In the genomic region with DNA sequence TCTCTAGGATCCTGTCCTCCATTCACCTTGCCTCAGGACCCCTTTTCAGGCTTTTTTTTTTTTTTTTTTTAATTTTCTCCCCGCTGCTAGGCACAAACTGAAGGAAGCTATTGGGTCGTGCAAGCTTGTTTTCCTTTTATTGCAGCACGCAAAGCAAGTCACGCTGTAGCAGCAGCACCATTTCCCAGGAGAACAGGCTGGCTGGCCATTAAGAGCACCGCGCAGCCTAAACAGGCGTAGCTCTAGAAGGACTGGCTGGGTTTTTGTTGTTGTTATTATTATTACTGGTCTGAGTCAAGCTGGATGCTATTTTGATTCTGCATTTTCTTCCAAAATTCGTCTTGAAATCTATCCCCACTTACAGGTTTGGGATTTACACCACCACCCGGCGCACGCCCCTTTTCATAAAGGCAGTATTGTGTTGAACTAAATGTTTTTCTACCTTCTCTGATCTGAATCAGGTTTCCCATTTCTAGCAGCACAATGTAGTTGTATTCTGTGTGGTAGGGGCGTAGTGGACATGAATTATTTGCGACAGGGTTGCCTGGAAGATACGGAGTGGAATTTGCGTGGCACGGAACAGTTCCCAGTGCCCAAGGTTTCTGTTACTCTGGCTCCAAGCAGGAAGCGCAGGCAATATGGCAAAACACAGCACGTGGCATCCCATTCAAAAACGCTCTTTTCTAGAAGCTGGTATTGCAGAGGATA, we compare ENCODE assay signal across 8 mouse cellular contexts.
DNase-seq lines count a peak whose midpoint lies in the region; ATAC-seq and TF ChIP-seq lines count a peak whose summit lies in the region.

No protein-coding gene starts in this region.

- peak; percentile 57 for ATAC-seq in cerebellum, adult (ENCODE audit: insufficient number of reproducible peaks, low FRiP score, low TSS enrichment)
- ATAC-seq in forebrain, embryonic 14.5 days, result peak; percentile 60
- peak; percentile 56 for ATAC-seq in lung, embryonic 14.5 days (ENCODE audit: insufficient read depth)

- H3K4me1 ChIP-seq in E14TG2a.4 (replicated peaks; ENCODE audit: low read depth, low read length), result peaks cover 33% of the 10 kb centered on the region
- peaks cover 13% of the 10 kb centered on the region for H3K4me1 ChIP-seq in forebrain, embryonic 14.5 days (ENCODE audit: control insufficient read depth, insufficient read depth, low read length)
- peaks cover 14% of the 10 kb centered on the region for H3K4me1 ChIP-seq in lung, embryonic 14.5 days (ENCODE audit: insufficient read depth)
- H3K4me1 ChIP-seq in olfactory bulb, adult 2 months (ENCODE audit: control insufficient read depth, insufficient read depth, low read length), result peaks cover 13% of the 10 kb centered on the region
- H3K4me1 ChIP-seq in thymus, adult 2 months (replicated peaks; ENCODE audit: control insufficient read depth, insufficient read depth, low read length), result peaks cover 42% of the 10 kb centered on the region

- H3K9me3 ChIP-seq in E14TG2a.4 (ENCODE audit: low read length), result no peaks in the 10 kb centered on the region
- no peaks in the 10 kb centered on the region for H3K9me3 ChIP-seq in forebrain, embryonic 14.5 days (replicated peaks; ENCODE audit: control insufficient read depth, low read length)
- H3K9me3 ChIP-seq in lung, embryonic 14.5 days (ENCODE audit: low read depth, low read length), result no peaks in the 10 kb centered on the region

- H3K27ac ChIP-seq in forebrain, embryonic 14.5 days (ENCODE audit: low read depth, low read length), result peak overlapping the region; percentile 97
- H3K27ac ChIP-seq in layer of hippocampus, adult 2 months, result peak overlapping the region; percentile 98
- peak overlapping the region; percentile 81 for H3K27ac ChIP-seq in lung, embryonic 14.5 days (ENCODE audit: low read depth)
- H3K27ac ChIP-seq in olfactory bulb, adult 2 months (ENCODE audit: insufficient read depth, low read depth, low read length), result peak overlapping the region; percentile 98
- H3K27ac ChIP-seq in thymus, adult 2 months (ENCODE audit: control insufficient read depth, insufficient read depth, low read length), result peak overlapping the region; percentile 95

- H3K9ac ChIP-seq in forebrain, embryonic 14.5 days (ENCODE audit: low read length), result peak overlapping the region; percentile 71
- H3K9ac ChIP-seq in lung, embryonic 14.5 days, result peak overlapping the region; percentile 50

- H3K36me3 ChIP-seq in E14TG2a.4 (ENCODE audit: insufficient read depth, low read length), result no peaks in the 10 kb centered on the region
- no peaks in the 10 kb centered on the region for H3K36me3 ChIP-seq in forebrain, embryonic 14.5 days (ENCODE audit: control insufficient read depth, insufficient read depth, low read length)
- no peaks in the 10 kb centered on the region for H3K36me3 ChIP-seq in lung, embryonic 14.5 days (ENCODE audit: insufficient read depth)
- no peaks in the 10 kb centered on the region for H3K36me3 ChIP-seq in thymus, adult 2 months (ENCODE audit: control insufficient read depth, insufficient read depth, low read length)

- H3K27me3 ChIP-seq in E14TG2a.4 (ENCODE audit: insufficient read depth, low read length), result no peaks in the 10 kb centered on the region
- no peaks in the 10 kb centered on the region for H3K27me3 ChIP-seq in forebrain, embryonic 14.5 days (replicated peaks; ENCODE audit: control insufficient read depth, insufficient read depth, low read length)
- H3K27me3 ChIP-seq in lung, embryonic 14.5 days (ENCODE audit: insufficient read depth, low read length), result no peaks in the 10 kb centered on the region
- no peaks in the 10 kb centered on the region for H3K27me3 ChIP-seq in thymus, adult 2 months (ENCODE audit: control insufficient read depth, insufficient read depth, low read length)

- peak; percentile 95 for DNase-seq in forebrain, embryonic 14.5 days (ENCODE audit: low spot score)
- peak; percentile 69 for DNase-seq in heart, postnatal 25 days (ENCODE audit: low spot score)
- DNase-seq in layer of hippocampus, adult 2 months (ENCODE audit: low spot score in 2 of 2), result peak; percentile 91 to 96
- peak; percentile 96 for DNase-seq in lung, embryonic 14.5 days
- DNase-seq in thymus, adult 2 months, result peak; percentile 77

- TF ChIP-seq POLR2A in olfactory bulb, adult 2 months (IDR thresholded peaks at IDR 0.05; ENCODE audit: insufficient read depth, low read depth, low read length), result no peak
- TF ChIP-seq POLR2A in thymus, adult 2 months (IDR thresholded peaks at IDR 0.05; ENCODE audit: control insufficient read depth, extremely low read depth, insufficient read depth, low read length, poor library complexity), result no peak

- H3K4me3 ChIP-seq in E14TG2a.4 (replicated peaks; ENCODE audit: low read length), result peak overlapping the region; percentile 81
- H3K4me3 ChIP-seq in forebrain, embryonic 14.5 days (ENCODE audit: low read depth, low read length), result peak overlapping the region; percentile 52
- peak overlapping the region; percentile 88 for H3K4me3 ChIP-seq in layer of hippocampus, adult 2 months
- H3K4me3 ChIP-seq in lung, embryonic 14.5 days (ENCODE audit: low read depth, low read length), result peak overlapping the region; percentile 60
- H3K4me3 ChIP-seq in olfactory bulb, adult 2 months (ENCODE audit: insufficient read depth, low read depth, low read length), result peak overlapping the region; percentile 60
- peak overlapping the region; percentile 66 for H3K4me3 ChIP-seq in thymus, adult 2 months (ENCODE audit: control insufficient read depth, insufficient read depth, low read length)

- under 1% methylated on average over 19 of the region's 19 CpGs for WGBS in forebrain, embryonic 14.5 days
- 1% methylated on average over 19 of the region's 19 CpGs for WGBS in lung, embryonic 14.5 days
- WGBS in olfactory bulb, adult 2 months, result under 1% methylated on average over 19 of the region's 19 CpGs
- WGBS in thymus, adult 2 months, result 1% methylated on average over 19 of the region's 19 CpGs

- intact Hi-C loops in heart, postnatal 25 days (cut with DNase I), result loop anchor here (1.0 to 5.0 kb wide), 5 partner anchors 42 to 342 kb away; no protein-coding TSS in a partner anchor

- peak overlapping the region; percentile 67 for H3K4me2 ChIP-seq in forebrain, embryonic 14.5 days (ENCODE audit: low read length)
- peak overlapping the region; percentile 91 for H3K4me2 ChIP-seq in lung, embryonic 14.5 days

- no peak for TF ChIP-seq CTCF in E14TG2a.4 (conservative IDR thresholded peaks at IDR 0.05; ENCODE audit: low read length)
- TF ChIP-seq CTCF in layer of hippocampus, adult 2 months (conservative IDR thresholded peaks at IDR 0.05), result no peak; the same call in none of the 2 replicates
- TF ChIP-seq CTCF in lung, embryonic 14.5 days (IDR thresholded peaks at IDR 0.05; ENCODE audit: low read depth), result no peak
- no peak for TF ChIP-seq CTCF in olfactory bulb, adult 2 months (IDR thresholded peaks at IDR 0.05; ENCODE audit: insufficient read depth, low read depth, low read length)
- TF ChIP-seq CTCF in thymus, adult 2 months (IDR thresholded peaks at IDR 0.05; ENCODE audit: borderline replicate concordance, control insufficient read depth, extremely low read depth, insufficient read depth, low read length, poor library complexity), result no peak

Comparison
In these comparisons a context has a peak if more than half of its experiments do, and no peak if none do; other contexts are left out.
1. Peak in every context shown above with its lines: DNase-seq, ATAC-seq, H3K4me3 ChIP-seq and H3K27ac ChIP-seq.